Mouse (Mus musculus) midbrain, embryonic 13.5 days (tissue): ENCODE results near the gene Fer. TPM values are rescaled to one million over a fixed set of nuclear protein-coding genes. Genes with fewer than 3 reads are reported as not detected.

Source experiments
- ATAC-seq: fragments of 200-750 bp; cut with Nextera tagmentation; 2 replicates; pipeline ENCODE4 v1.8.0; 2017; ENCODE audit warnings: mild to moderate bottlenecking, moderate TSS enrichment, moderate library complexity
- H3K27ac ChIP-seq: fragments of 300-500 bp; sonication (generic); 2 replicates; pipeline ENCODE4 v1.5.1; 2015; ENCODE audit warnings: inconsistent platforms, mild to moderate bottlenecking, moderate library complexity
- H3K27me3 ChIP-seq: fragments of 300-500 bp; sonication (generic); 2 replicates; pipeline ENCODE4 v1.6.1; 2015; ENCODE audit warnings: mild to moderate bottlenecking, inconsistent platforms
- H3K36me3 ChIP-seq: fragments of 300-500 bp; sonication (generic); 2 replicates; pipeline ENCODE4 v1.6.1; 2015; ENCODE audit warnings: mild to moderate bottlenecking, inconsistent platforms
- H3K4me1 ChIP-seq: fragments of 300-500 bp; sonication (generic); replicated peaks from 2 replicates; pipeline ENCODE4 v1.6.1; 2015; ENCODE audit warnings: inconsistent platforms
- H3K4me2 ChIP-seq: fragments of 300-500 bp; sonication (generic); replicated peaks from 2 replicates; pipeline ENCODE4 v1.6.1; 2015; ENCODE audit warnings: moderate library complexity, mild to moderate bottlenecking, inconsistent platforms
- H3K4me3 ChIP-seq: fragments of 300-500 bp; sonication (generic); replicated peaks from 2 replicates; pipeline ENCODE4 v1.5.1; 2015; ENCODE audit warnings: mild to moderate bottlenecking, inconsistent platforms
- H3K9ac ChIP-seq: fragments of 300-500 bp; sonication (generic); replicated peaks from 2 replicates; pipeline ENCODE4 v1.6.1; 2015; ENCODE audit warnings: mild to moderate bottlenecking, inconsistent platforms
- H3K9me3 ChIP-seq: fragments of 300-500 bp; sonication (generic); 2 replicates; pipeline ENCODE4 v1.6.1; 2016; ENCODE audit warnings: mild to moderate bottlenecking, inconsistent platforms
- WGBS: fragments of 180-500 bp; shearing (Covaris S2); methylation state at CpG from one replicate; pipeline ENCODE4 v1.1.7; 2015; 5-methylcytosine and 5-hydroxymethylcytosine counted together
- polyA plus RNA-seq: library from polyadenylated mRNA; unstranded; fragments of >200 nt; fragmentation: Nextera tagmentation; extraction: Ambion mirVana; gene quantifications from 2 replicates; pipeline ENCODE4 v1.2.1, GENCODE M21; 2015

Gene Fer
- polyA plus RNA-seq, 1 experiment from 2014 or later = 35.4 TPM

DNA sequence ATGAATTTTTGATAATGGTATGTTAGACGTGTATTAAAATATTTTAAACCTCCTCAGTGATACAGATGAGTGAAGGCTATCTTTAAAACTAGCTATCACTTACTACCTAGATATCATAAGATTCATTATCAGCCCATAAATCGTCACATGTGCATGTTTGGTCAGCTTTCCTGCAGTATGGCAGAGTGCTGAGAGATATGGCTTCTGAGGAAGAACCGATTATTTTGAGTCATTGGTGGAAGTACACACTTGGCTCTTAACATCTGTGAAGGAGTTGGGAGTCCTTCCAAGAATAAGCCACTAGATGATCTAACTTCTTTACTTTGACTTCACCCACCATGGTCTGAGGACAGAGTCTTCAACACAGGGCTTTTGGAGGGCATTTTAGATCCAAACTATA, 117.3 kb downstream of the Fer start:
- Histone ChIP-seq H3K27ac (no peak overlapping the region), H3K4me1 (no peaks in the 10 kb centered on the region), H3K9me3 (no peaks in the 10 kb centered on the region)

DNA sequence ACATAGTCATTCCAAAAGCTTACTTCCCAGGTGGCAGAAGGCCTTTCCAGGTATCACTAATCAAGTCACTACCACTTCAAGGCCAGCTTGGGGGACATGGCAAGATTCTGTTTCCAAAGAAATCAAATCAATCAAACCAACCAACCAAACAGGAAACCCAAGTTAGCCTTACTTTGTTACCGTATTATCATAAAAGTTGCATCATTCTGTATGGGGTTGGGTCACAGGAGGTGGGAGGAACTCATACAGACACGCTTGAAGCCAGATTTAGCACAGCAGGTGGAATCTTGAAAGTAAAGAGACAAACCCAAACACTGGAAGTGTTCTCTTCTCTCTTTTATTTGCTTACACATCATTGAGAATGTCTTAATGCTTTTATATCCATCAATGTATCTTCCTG, 125.8 kb downstream of the Fer start:
- no peak overlapping the region for H3K4me3 ChIP-seq
- H3K27ac ChIP-seq = no peak overlapping the region
- no peak overlapping the region for H3K4me2 ChIP-seq
- H3K4me1 ChIP-seq = no peaks in the 10 kb centered on the region
- ATAC-seq = no peak
- no peaks in the 10 kb centered on the region for H3K9me3 ChIP-seq
- H3K36me3 ChIP-seq = no peaks in the 10 kb centered on the region
- H3K9ac ChIP-seq = no peak overlapping the region
- WGBS = 77% methylated on average over 2 of the region's 2 CpGs
- H3K27me3 ChIP-seq = no peaks in the 10 kb centered on the region

More for the DNA sequence above, 117.3 kb downstream of the Fer start:
- H3K36me3 ChIP-seq = 0 out of 2 replicates have a peak, but pooled peaks cover 3% of the 10 kb centered on the region
- H3K9ac ChIP-seq = no peak overlapping the region
- no peak overlapping the region for H3K4me2 ChIP-seq
- WGBS = 96% methylated on average over 3 of the region's 3 CpGs
- no peak overlapping the region for H3K4me3 ChIP-seq
- H3K27me3 ChIP-seq = no peaks in the 10 kb centered on the region
- ATAC-seq = no peak

DNA sequence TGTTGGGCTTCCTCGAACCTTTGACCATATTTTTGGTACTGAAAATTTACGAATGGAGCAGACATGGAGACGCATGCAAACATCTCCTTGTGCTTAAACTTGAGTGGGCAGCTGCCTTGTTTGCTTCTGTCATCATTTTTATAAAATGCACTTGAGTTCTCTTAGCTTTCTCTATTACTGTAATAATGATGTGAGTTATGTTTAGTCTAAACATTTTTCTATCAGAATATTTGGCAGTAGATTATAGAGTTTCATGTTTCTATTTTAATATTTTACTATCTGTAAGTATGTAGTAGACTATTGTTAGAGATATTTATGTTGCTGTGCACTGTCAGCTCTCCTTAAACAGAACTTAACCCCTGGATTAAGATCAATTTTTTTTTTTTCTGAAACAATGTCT, 128.3 kb downstream of the Fer start:
- Histone ChIP-seq H3K27me3 (no peaks in the 10 kb centered on the region), H3K9me3 (no peaks in the 10 kb centered on the region), H3K27ac (no peak overlapping the region), H3K4me2 (no peak overlapping the region), H3K9ac (no peak overlapping the region), H3K4me1 (no peaks in the 10 kb centered on the region), H3K4me3 (no peak overlapping the region), H3K36me3 (no peaks in the 10 kb centered on the region)
- WGBS = 97% methylated on average over 3 of the region's 3 CpGs
- ATAC-seq = no peak

DNA sequence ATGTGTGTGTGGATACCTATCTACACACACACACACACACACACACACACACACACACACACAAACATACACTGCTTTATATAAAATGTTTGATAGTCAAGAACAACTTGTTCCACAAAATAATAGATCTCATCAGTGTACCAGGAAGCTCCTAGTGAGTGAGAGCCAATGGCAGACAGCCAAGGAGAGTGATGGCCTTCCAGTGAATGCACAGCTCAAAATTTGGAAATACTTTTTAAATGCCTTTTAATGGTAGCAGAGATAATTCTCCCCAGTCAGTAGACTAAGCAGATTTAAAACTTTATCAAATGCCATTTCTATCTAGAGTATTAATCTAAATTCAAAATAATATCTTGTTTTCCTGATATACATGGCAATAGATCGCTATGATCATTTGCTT, 133.1 kb downstream of the Fer start:
- 88% methylated on average over 1 of the region's 1 CpGs for WGBS
- no peak overlapping the region for H3K27ac ChIP-seq
- H3K4me1 ChIP-seq = no peaks in the 10 kb centered on the region
- H3K9me3 ChIP-seq = no peaks in the 10 kb centered on the region
- ATAC-seq = no peak
- H3K4me3 ChIP-seq = no peak overlapping the region
- no peak overlapping the region for H3K4me2 ChIP-seq
- no peaks in the 10 kb centered on the region for H3K27me3 ChIP-seq
- no peaks in the 10 kb centered on the region for H3K36me3 ChIP-seq
- H3K9ac ChIP-seq = no peak overlapping the region

DNA sequence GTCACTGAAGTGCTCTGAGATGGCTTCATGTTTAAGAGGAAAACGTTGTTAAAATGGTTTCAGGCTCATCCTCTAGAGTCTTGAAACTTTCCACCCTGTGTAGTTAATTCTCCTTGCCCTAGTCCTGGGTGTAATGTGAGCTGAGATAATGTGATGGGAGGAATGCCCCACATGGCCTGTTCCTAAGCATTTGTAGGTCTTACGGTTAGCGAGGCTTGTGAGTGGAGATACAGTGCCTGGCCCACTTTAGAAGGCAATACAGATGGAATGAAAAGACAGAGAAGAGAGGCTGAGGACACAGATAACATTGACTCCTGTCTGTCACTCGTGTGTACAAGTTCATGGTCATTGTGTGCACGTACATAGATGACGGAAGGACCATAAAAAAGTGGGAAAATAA, 134.8 kb downstream of the Fer start:
- Histone ChIP-seq H3K27ac (no peak overlapping the region), H3K36me3 (no peaks in the 10 kb centered on the region), H3K9ac (no peak overlapping the region), H3K9me3 (no peaks in the 10 kb centered on the region), H3K4me2 (no peak overlapping the region), H3K4me1 (no peaks in the 10 kb centered on the region), H3K27me3 (no peaks in the 10 kb centered on the region), H3K4me3 (no peak overlapping the region)
- ATAC-seq = no peak
- 92% methylated on average over 6 of the region's 6 CpGs for WGBS

DNA sequence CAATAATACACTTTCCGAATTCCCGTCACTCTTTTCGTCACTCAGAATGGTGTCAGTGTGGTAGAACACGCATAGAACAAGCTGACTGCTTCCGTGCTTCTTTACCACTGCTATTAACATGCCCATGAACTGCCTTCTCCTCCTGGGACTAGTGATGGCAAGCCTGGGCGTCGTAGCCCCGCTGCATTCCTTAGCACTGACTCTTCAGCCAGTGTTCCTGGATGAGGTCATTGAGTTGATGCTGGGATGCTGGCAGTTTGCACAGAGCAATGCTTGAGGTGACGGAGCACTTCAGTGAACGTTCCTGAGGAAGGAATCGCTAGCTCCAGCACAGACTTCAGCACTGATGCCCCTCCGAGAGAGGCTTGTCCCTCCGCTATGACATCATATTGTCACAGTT, 140.6 kb downstream of the Fer start:
- Histone ChIP-seq H3K36me3 (no peaks in the 10 kb centered on the region), H3K27me3 (no peaks in the 10 kb centered on the region), H3K4me1 (no peaks in the 10 kb centered on the region), H3K4me3 (no peak overlapping the region), H3K27ac (no peak overlapping the region), H3K4me2 (no peak overlapping the region), H3K9me3 (no peaks in the 10 kb centered on the region), H3K9ac (no peak overlapping the region)
- WGBS = 84% methylated on average over 13 of the region's 13 CpGs
- ATAC-seq = no peak

DNA sequence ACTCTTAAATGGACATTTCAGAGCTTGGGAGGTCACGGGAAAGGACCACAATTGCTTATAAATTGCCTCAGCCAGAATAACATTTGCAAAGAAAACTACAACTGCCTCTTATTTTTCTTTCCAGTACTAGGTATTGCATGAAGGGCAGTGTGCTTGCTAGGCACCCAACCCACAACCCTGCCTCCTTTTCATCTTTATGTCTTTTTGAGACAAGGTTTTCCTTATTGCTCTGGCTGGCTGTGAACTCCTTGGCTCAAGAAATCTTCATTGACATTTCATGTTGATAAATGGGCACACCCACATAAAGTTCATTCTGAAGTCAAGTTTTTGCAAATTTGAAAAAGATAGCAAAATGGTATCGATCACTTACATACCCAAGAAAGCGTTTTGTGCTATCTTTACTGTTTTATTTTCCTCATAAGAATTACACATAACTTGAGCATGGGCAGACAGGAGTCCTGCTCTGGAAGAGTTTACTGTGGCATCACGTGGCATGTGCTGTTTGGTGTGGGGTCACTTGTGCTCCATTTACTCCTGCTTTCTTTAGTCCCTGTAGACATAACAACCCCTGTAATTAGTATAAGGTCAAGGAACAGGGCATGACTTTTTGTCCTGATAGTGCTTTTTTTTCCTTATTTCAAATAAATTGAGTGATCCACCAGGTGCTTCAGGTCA, 142.8 kb downstream of the Fer start:
- Histone ChIP-seq H3K27me3 (no peaks in the 10 kb centered on the region), H3K9ac (no peak overlapping the region), H3K27ac (no peak overlapping the region), H3K9me3 (no peaks in the 10 kb centered on the region), H3K4me3 (no peak overlapping the region), H3K4me1 (no peaks in the 10 kb centered on the region), H3K4me2 (no peak overlapping the region), H3K36me3 (no peaks in the 10 kb centered on the region)
- 87% methylated on average over 4 of the region's 4 CpGs for WGBS
- no peak for ATAC-seq

DNA sequence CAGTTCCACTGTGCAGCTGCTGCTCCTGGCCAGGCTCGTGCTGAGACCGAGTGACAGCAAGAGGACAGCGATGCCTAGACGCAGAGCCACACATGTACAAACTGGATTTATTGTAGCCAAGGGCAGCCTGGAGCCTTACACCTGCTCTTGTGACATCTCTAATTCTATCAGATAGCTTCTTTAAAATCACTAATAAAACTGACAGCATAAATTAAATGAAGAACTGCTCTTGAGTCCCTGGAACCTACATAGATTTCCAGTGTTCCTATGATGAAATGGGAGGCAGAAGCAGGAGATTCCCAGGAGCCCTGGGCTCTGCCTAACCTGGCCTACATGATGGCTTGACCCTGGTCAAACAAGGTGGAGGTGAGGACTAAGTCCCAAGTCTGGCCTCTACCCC, 153.7 kb downstream of the Fer start:
- Histone ChIP-seq H3K4me2 (no peak overlapping the region), H3K27ac (no peak overlapping the region), H3K4me1 (no peaks in the 10 kb centered on the region), H3K9me3 (no peaks in the 10 kb centered on the region), H3K4me3 (no peak overlapping the region), H3K27me3 (no peaks in the 10 kb centered on the region), H3K36me3 (no peaks in the 10 kb centered on the region), H3K9ac (no peak overlapping the region)
- ATAC-seq = no peak
- 89% methylated on average over 4 of the region's 4 CpGs for WGBS

DNA sequence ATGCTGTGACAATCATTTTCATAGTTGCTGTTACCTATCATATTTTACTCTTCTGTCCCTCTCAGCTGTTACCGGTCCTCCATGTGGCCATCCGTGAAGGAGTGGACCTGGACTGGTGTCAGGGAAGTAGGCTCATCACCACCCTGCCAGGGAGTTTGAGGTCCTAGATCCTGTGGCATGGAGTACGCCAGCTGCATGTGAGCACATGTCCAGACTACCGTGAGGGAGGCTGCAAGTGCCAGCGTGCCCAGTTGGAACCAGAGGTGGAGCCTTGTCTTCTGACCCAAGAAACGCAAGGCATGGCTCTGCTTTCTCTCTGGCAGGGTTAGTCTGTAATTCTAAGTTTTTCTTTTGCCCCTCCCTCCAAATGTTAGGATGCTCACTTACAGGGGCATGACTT, 155.4 kb downstream of the Fer start:
- no peak overlapping the region for H3K4me2 ChIP-seq
- no peaks in the 10 kb centered on the region for H3K27me3 ChIP-seq
- H3K4me3 ChIP-seq = no peak overlapping the region
- H3K4me1 ChIP-seq = no peaks in the 10 kb centered on the region
- no peak for ATAC-seq
- H3K9me3 ChIP-seq = no peaks in the 10 kb centered on the region
- H3K9ac ChIP-seq = no peak overlapping the region
- H3K27ac ChIP-seq = no peak overlapping the region
- H3K36me3 ChIP-seq = no peaks in the 10 kb centered on the region
- 95% methylated on average over 6 of the region's 6 CpGs for WGBS

DNA sequence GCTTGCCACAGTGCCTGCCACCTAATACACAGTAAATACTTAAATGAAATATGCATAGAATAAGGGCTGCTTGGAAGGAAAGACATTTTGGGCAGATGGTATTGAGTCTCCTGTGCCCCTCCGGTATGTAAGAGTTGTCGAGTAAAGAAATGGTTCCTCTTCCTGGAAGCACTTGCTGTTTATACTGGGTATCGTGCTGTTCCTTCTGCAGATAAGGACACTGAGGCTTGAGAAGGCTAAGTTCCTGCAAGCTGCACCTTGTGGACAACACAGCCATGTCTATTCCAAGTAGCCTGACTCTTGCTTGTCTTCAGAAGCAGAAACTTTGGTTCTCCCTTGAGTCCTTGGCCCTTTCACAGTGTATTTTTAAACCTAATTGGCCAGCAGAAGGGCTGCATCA, 156.0 kb downstream of the Fer start:
- Histone ChIP-seq H3K4me3 (no peak overlapping the region), H3K4me2 (no peak overlapping the region), H3K27ac (no peak overlapping the region), H3K9ac (no peak overlapping the region), H3K4me1 (no peaks in the 10 kb centered on the region), H3K36me3 (no peaks in the 10 kb centered on the region), H3K27me3 (no peaks in the 10 kb centered on the region), H3K9me3 (no peaks in the 10 kb centered on the region)
- ATAC-seq = no peak
- 96% methylated on average over 3 of the region's 3 CpGs for WGBS

DNA sequence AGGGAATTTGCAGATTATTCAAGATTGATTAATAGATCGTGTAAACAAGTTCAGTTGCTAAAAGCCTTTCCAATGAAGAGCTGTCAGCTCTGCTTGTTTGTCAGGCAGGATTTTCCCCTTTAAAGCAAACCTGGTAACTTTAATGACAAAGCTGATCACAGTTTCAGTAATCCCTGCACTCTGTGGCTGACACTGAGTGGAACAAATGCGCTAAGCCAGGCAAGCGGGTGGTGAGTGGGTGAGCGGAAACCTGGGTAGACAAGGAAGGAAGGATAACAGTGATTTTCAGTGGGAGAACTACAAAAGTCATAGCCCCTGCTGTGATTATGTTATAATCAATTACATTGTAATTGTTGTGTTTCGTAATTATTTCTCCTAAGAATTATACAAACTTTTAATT, 156.8 kb downstream of the Fer start:
- no peak overlapping the region for H3K27ac ChIP-seq
- no peaks in the 10 kb centered on the region for H3K9me3 ChIP-seq
- H3K4me1 ChIP-seq = no peaks in the 10 kb centered on the region
- H3K36me3 ChIP-seq = no peaks in the 10 kb centered on the region
- H3K4me3 ChIP-seq = no peak overlapping the region
- no peak overlapping the region for H3K4me2 ChIP-seq
- no peak for ATAC-seq
- no peaks in the 10 kb centered on the region for H3K27me3 ChIP-seq
- H3K9ac ChIP-seq = no peak overlapping the region
- 38% methylated on average over 5 of the region's 5 CpGs for WGBS

DNA sequence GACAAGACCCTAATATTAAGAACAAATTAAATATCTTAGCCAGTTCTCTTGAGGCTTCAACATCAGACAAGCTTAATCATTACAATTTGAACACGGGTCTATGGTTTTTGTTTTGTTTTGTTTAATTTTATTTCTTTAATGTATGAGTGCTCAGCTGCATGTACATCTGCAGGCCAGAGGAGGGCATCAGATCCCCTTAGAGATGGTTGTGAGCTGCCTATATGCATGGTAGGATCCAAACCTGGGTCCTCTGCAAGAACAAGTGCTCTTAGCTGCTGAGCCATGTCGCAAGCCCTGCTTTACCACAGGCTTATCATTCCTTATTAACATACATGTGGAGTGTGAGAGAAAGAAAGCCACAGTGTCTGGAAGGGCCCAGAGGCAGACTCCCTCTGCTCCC, 163.6 kb downstream of the Fer start:
- no peaks in the 10 kb centered on the region for H3K27me3 ChIP-seq
- no peak overlapping the region for H3K9ac ChIP-seq
- H3K4me1 ChIP-seq = no peaks in the 10 kb centered on the region
- H3K9me3 ChIP-seq = no peaks in the 10 kb centered on the region
- WGBS = 67% methylated on average over 2 of the region's 2 CpGs
- no peak overlapping the region for H3K4me2 ChIP-seq
- ATAC-seq = no peak
- no peaks in the 10 kb centered on the region; the same call in 1 of the 2 replicates for H3K36me3 ChIP-seq
- no peak overlapping the region for H3K4me3 ChIP-seq
- H3K27ac ChIP-seq = no peak overlapping the region

DNA sequence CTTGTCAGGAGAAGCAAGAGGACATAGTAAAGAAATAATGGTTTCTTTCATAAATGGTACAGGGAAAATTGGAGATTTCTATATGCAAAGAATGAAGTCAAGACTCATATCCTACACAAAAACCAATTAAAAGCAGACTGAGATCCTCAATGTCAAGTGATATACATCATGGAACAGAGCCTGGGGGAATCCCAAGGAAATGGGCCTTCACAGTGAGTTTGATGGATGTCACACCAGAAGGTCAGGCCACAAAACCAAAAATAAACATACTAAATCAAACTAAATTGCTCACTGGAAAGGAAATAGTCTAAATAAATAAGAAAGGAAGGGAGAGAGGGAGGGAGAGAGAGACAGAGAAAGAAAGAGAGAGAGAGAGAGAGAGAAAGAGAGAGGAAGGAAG, 178.9 kb downstream of the Fer start:
- H3K27ac ChIP-seq = no peak overlapping the region
- no peaks in the 10 kb centered on the region for H3K27me3 ChIP-seq
- peaks cover 8% of the 10 kb centered on the region; the same call in 1 of the 2 replicates for H3K4me1 ChIP-seq
- peaks cover 8% of the 10 kb centered on the region for H3K36me3 ChIP-seq
- H3K9ac ChIP-seq = no peak overlapping the region
- no peak overlapping the region for H3K4me2 ChIP-seq
- H3K9me3 ChIP-seq = no peaks in the 10 kb centered on the region
- H3K4me3 ChIP-seq = no peak overlapping the region
- no peak for ATAC-seq
